Mouse (Mus musculus): Measurements from ENCODE around the gene Oxsm. TPM values are rescaled to one million over a fixed set of nuclear protein-coding genes. Genes with fewer than 3 reads are reported as not detected.

Oxsm gene
- polyA plus RNA-seq, 1 experiment, result not detected

DNA sequence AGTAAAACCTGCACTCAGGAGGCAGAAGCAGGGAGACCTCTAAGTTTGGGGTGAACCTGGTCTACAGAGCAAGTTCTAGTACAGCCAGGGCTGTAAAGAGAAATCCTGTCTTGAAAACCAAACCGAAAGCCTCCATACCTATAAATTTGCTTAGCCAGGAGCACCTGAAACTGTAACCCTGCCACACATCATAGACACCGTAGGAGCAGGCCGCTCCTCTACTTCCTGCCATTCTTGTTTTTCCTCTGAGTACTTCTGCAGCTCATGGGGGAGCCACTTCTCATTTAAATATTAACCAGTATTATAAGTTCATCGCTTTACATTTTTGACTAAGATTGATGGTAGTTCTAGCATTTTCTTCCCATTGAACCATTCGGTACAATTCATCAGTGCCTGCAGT, 17.4 kb upstream of the Oxsm start:
- no peaks in the 10 kb centered on the region for H3K4me1 ChIP-seq (ENCODE audit: control insufficient read depth, insufficient read depth, low read length)
- no peak for TF ChIP-seq POLR2A (IDR thresholded peaks at IDR 0.05; ENCODE audit: insufficient read depth, low read depth, low read length)
- TF ChIP-seq CTCF (IDR thresholded peaks at IDR 0.05; ENCODE audit: insufficient read depth, low read depth, low read length), result no peak
- no peak overlapping the region for H3K4me3 ChIP-seq (ENCODE audit: insufficient read depth, low read depth, low read length)
- 94% methylated on average over 5 of the region's 5 CpGs for WGBS
- no peak overlapping the region for H3K27ac ChIP-seq (ENCODE audit: insufficient read depth, low read depth, low read length)

DNA sequence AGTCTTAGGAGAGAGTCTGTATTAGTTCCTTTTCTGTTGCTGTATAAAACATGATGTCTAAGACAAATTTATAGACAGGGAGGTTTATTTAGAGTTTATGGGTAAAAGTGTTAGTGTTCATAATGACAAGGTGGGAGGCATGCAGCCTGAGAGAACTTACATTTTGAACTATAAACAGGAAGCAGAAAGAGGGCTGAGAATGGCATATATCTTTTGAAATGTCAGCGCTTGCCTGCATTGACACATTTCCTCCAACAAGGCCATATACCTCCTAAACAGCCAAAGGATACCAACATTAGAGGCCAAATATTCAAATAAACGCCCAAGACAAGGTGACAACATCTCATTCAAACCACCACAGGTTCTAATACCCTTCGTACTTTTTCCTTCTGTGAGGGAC, 12.3 kb upstream of the Oxsm start:
- 88% methylated on average over 3 of the region's 3 CpGs for WGBS
- Histone ChIP-seq H3K27ac (ENCODE audit: insufficient read depth, low read depth, low read length) (no peak overlapping the region), H3K4me1 (ENCODE audit: control insufficient read depth, insufficient read depth, low read length) (no peaks in the 10 kb centered on the region), H3K4me3 (ENCODE audit: insufficient read depth, low read depth, low read length) (no peak overlapping the region)
- TF ChIP-seq POLR2A (IDR thresholded peaks at IDR 0.05; ENCODE audit: insufficient read depth, low read depth, low read length), result no peak
- TF ChIP-seq CTCF (IDR thresholded peaks at IDR 0.05; ENCODE audit: insufficient read depth, low read depth, low read length), result no peak

DNA sequence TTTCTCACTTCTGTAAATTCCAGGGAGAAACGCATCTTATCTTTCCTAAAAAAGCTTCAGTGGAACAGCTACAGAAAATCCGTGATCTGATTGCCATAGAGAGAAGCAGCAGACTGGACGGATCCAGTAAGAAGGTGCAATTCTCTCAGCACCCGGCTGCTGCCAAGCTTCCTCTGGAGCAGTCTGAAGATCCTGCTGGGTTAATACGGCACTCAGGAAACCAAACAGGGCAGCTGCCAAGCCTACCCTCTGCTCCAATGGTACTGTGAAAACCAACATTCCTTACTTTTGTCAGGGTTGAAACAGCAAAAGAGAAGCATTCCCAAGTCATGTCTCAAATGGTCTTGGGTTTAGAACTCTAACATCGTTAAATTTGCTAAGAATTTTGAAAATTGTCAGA, 10.9 kb upstream of the Oxsm start:
- WGBS, result 41% methylated on average over 6 of the region's 6 CpGs

DNA sequence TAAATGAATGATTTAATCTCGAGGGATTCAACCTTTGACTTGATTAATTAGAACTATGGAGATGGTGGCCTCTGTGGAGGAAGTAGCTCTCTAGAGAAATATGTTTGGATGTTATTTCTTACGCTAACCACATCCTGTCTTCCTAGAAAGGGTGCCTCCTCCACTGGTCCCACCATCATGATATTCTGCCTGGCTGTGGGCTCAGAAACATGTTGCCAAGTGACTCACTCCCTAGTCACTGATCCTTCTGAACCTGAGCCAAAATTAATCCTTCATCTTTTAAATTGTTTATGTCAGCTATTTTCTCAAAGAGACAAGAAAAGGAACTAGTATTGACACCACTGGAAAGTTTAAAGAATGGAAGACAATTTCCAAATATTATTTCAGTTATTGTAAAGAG, 6.6 kb upstream of the Oxsm start:
- TF ChIP-seq CTCF (IDR thresholded peaks at IDR 0.05; ENCODE audit: insufficient read depth, low read depth, low read length), result no peak
- TF ChIP-seq POLR2A (IDR thresholded peaks at IDR 0.05; ENCODE audit: insufficient read depth, low read depth, low read length), result no peak
- Histone ChIP-seq H3K4me1 (ENCODE audit: control insufficient read depth, insufficient read depth, low read length) (no peaks in the 10 kb centered on the region; the same call in 1 of the 2 replicates), H3K4me3 (ENCODE audit: insufficient read depth, low read depth, low read length) (no peak overlapping the region), H3K27ac (ENCODE audit: insufficient read depth, low read depth, low read length) (no peak overlapping the region)
- WGBS, result 69% methylated on average over 2 of the region's 2 CpGs

More for the DNA sequence above, 10.9 kb upstream of the Oxsm start:
- Histone ChIP-seq H3K4me1 (ENCODE audit: control insufficient read depth, insufficient read depth, low read length) (no peaks in the 10 kb centered on the region), H3K4me3 (ENCODE audit: insufficient read depth, low read depth, low read length) (no peak overlapping the region), H3K27ac (ENCODE audit: insufficient read depth, low read depth, low read length) (no peak overlapping the region)
- no peak for TF ChIP-seq CTCF (IDR thresholded peaks at IDR 0.05; ENCODE audit: insufficient read depth, low read depth, low read length)
- no peak for TF ChIP-seq POLR2A (IDR thresholded peaks at IDR 0.05; ENCODE audit: insufficient read depth, low read depth, low read length)

DNA sequence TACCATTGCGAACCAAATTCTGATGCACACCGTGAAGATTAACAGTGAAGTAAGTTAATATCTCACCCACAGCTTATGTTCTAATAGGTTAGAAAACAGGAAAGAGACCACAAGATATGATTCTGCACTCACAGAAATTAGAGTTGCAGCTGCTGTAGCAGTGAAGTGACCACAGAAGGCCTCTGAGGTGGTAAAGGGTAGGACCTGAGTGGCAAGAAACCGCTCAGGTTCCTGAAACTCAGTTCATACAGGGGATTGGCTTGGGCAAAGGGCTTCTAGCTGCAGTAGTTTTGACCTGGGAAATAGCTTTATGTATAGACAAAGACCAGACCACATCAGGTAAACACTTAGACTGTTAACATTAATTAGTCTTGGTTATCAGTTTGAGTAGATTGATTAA, 6.1 kb upstream of the Oxsm start:
- H3K27ac ChIP-seq (ENCODE audit: insufficient read depth, low read depth, low read length), result no peak overlapping the region
- 95% methylated on average over 3 of the region's 3 CpGs for WGBS

DNA sequence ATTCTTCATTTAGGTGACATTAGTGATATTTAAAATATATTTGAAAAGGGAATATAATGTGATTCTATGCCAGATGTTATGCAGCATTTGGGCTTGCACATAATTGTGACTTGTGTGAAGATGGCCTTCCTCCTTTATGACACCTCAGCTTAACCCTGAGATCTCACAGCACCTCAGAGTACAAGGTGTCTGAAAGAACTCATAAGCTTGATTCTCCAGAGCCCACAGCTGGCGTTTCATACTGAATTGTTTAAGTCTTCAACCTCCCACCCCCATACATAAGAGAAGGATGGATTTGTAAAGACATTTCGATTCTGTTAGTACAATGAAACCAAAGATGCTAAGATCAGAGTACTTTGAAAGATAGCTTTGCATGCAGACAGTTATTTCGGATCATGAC, 491 bp upstream of the Oxsm start:
- 53% methylated on average over 3 of the region's 3 CpGs for WGBS
- TF ChIP-seq CTCF (IDR thresholded peaks at IDR 0.05; ENCODE audit: insufficient read depth, low read depth, low read length) (no peak), POLR2A (IDR thresholded peaks at IDR 0.05; ENCODE audit: insufficient read depth, low read depth, low read length) (no peak)
- Histone ChIP-seq H3K4me1 (ENCODE audit: control insufficient read depth, insufficient read depth, low read length) (no peaks in the 10 kb centered on the region; the same call in 1 of the 2 replicates), H3K27ac (ENCODE audit: insufficient read depth, low read depth, low read length) (no peak overlapping the region), H3K4me3 (ENCODE audit: insufficient read depth, low read depth, low read length) (peak overlapping the region; percentile 90; the same call in 1 of the 2 replicates)

More for the DNA sequence above, 6.1 kb upstream of the Oxsm start:
- Histone ChIP-seq H3K4me3 (ENCODE audit: insufficient read depth, low read depth, low read length) (no peak overlapping the region), H3K4me1 (ENCODE audit: control insufficient read depth, insufficient read depth, low read length) (no peaks in the 10 kb centered on the region; the same call in 1 of the 2 replicates)
- TF ChIP-seq POLR2A (IDR thresholded peaks at IDR 0.05; ENCODE audit: insufficient read depth, low read depth, low read length) (no peak), CTCF (IDR thresholded peaks at IDR 0.05; ENCODE audit: insufficient read depth, low read depth, low read length) (no peak)

DNA sequence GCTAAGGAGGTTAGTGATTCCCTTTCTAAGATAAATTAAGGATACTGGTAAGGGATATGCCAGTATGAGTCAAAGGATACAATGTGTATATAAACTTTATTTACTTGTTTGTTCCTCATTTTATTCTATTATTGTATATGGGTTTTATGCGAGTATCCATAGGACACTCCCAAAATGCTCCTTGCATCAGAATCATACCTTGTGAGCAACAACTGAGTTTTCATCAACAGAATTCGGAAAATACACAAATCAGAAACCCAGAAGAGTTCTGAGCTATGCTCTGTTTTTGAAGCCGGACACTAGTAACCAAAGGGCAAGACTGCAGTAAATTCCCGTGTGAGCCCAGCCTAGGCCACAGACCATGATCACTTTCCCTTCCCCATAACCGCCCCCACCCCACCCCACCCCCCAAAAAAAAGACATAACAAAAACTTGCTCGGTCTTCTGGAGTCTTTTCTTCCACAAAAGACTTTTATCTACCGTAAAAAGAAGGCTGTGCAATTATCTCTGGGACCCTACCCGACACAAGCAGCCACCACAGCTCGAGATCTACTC, 928 bp downstream of the Oxsm start:
- no peaks in the 10 kb centered on the region; the same call in 1 of the 2 replicates for H3K4me1 ChIP-seq (ENCODE audit: control insufficient read depth, insufficient read depth, low read length)
- no peak overlapping the region for H3K27ac ChIP-seq (ENCODE audit: insufficient read depth, low read depth, low read length)
- WGBS, result 12% methylated on average over 9 of the region's 9 CpGs
- TF ChIP-seq CTCF (IDR thresholded peaks at IDR 0.05; ENCODE audit: insufficient read depth, low read depth, low read length) (no peak), POLR2A (IDR thresholded peaks at IDR 0.05; ENCODE audit: insufficient read depth, low read depth, low read length) (no peak)
- H3K4me3 ChIP-seq (ENCODE audit: insufficient read depth, low read depth, low read length), result peak overlapping the region; percentile 90

DNA sequence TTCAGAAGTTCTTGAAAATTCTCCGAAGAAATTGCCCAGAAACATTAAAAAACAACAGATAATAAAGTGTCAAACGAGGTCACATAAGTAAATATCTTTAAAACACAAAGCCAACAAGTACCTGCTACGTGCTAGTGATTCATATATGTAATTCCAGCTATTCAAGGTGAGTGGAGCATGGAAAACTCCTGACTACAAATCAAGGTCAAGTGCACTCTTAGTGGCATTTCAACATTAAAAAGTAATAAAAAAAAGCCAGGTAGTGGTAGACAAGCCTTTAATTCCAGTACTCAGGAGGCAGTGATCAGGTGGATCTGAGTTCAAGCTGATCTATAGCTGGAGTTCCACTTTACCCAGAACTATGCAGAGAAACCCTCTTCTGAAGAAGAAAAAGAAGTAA, 1.5 kb downstream of the Oxsm start:
- WGBS, result 81% methylated on average over 3 of the region's 3 CpGs
- TF ChIP-seq POLR2A (IDR thresholded peaks at IDR 0.05; ENCODE audit: insufficient read depth, low read depth, low read length), result no peak
- TF ChIP-seq CTCF (IDR thresholded peaks at IDR 0.05; ENCODE audit: insufficient read depth, low read depth, low read length), result no peak
- no peak overlapping the region for H3K4me3 ChIP-seq (ENCODE audit: insufficient read depth, low read depth, low read length)
- no peaks in the 10 kb centered on the region; the same call in 1 of the 2 replicates for H3K4me1 ChIP-seq (ENCODE audit: control insufficient read depth, insufficient read depth, low read length)
- H3K27ac ChIP-seq (ENCODE audit: insufficient read depth, low read depth, low read length), result no peak overlapping the region

DNA sequence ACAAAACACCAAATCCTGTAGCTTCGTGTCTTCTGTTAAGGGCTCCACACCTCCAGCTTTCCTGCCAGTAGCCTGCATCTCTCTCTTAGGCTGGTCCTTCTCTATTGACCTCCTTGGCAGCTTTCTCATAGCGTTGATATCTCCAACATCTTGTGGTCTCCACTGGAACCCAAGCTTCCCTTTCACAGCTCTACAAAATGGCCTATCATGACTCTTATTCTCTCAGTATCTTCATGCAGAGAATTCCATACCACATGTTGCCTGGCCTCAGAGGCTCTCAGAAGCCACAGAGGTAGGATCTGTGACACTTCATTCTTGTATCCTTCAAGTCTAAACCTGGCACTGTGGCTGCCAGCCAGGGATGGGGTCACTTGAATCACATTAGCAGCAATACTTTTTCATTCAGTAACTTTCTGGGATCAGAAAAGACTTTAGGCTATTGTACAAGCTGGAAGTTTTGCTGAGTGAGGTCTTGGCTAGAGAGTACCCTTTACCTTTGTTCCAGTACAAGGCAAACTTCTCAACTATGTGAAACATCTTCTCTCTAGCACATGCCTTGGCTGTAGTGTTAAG, 3.2 kb downstream of the Oxsm start:
- Histone ChIP-seq H3K4me3 (ENCODE audit: insufficient read depth, low read depth, low read length) (no peak overlapping the region), H3K4me1 (ENCODE audit: control insufficient read depth, insufficient read depth, low read length) (no peaks in the 10 kb centered on the region), H3K27ac (ENCODE audit: insufficient read depth, low read depth, low read length) (no peak overlapping the region)
- WGBS, result 92% methylated on average over 2 of the region's 2 CpGs
- no peak for TF ChIP-seq POLR2A (IDR thresholded peaks at IDR 0.05; ENCODE audit: insufficient read depth, low read depth, low read length)
- no peak for TF ChIP-seq CTCF (IDR thresholded peaks at IDR 0.05; ENCODE audit: insufficient read depth, low read depth, low read length)

All from olfactory bulb, adult 2 months (tissue).